Mouse (Mus musculus): ENCODE data around the gene Stx1a. TPM values are rescaled to one million over a fixed set of nuclear protein-coding genes. Genes with fewer than 3 reads are reported as not detected.

Stx1a gene
- total and polyA plus RNA-seq, 2 experiments = 0.09 to 1.3 TPM

DNA sequence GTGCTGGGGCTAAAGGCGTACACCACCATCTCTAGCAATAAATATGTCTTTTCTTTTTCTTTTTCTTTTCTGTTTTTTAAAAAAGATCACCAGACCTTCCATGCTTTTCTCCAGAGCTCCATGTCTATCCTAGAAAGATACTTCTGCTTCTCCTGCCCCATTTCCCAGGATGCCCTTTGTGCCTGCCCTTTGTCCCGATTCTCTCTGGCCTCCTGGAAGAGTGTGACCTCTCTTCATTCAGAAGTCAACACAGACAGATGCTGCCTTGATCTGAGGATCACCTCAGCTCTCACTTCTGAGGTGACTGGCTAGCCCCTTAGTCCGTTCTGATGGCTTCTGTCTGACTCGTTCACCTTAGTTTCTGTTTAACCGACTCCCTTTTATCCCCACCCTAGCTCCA lies 57.3 kb downstream of the Stx1a start:
- H3K36me3 ChIP-seq (ENCODE audit: control insufficient read depth, insufficient read depth, low read length) = no peaks in the 10 kb centered on the region
- no peak overlapping the region for H3K9ac ChIP-seq (ENCODE audit: low read depth, low read length)
- no peak for TF ChIP-seq CTCF (IDR thresholded peaks at IDR 0.05; ENCODE audit: low read depth, low read length)
- no peak for TF ChIP-seq POLR2A (IDR thresholded peaks at IDR 0.05; ENCODE audit: extremely low read depth, insufficient read depth, low read length)
- no peak overlapping the region for H3K4me3 ChIP-seq (ENCODE audit: insufficient read depth, low read depth, low read length)
- no peaks in the 10 kb centered on the region for H3K79me2 ChIP-seq (ENCODE audit: control insufficient read depth, insufficient read depth, low read length)
- WGBS = 64% methylated on average over 5 of the region's 5 CpGs
- H3K4me1 ChIP-seq (ENCODE audit: control insufficient read depth, insufficient read depth, low read length) = peaks cover 7% of the 10 kb centered on the region
- DNase-seq (ENCODE audit: extremely low read depth, low read depth, low spot score) = peak; percentile 63
- no peak overlapping the region for H3K27ac ChIP-seq (replicated peaks; ENCODE audit: insufficient read depth, low read depth, low read length)
- H3K27me3 ChIP-seq (ENCODE audit: control insufficient read depth, insufficient read depth, low read length) = no peaks in the 10 kb centered on the region

DNA sequence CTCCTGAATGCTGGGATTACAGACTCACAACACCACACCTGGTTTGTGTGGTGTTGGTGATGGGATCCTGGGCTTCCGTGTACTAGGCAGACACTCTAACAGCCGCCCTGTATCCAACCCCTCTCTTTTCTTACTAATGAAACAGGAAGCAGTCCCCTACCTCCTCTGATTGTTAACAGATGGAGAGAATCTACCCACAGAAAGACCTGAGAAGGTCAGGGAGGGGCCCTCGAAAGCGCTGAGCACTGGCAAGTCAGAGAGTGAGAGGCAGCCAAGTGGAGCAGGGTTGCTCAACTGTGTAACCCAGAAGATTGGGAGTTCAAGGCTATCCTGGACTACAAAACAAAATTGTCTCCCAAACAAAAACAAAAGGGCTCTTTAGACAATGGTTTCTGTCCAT lies 63.6 kb downstream of the Stx1a start:
- H3K4me1 ChIP-seq (ENCODE audit: control insufficient read depth, insufficient read depth, low read length) = peaks cover 9% of the 10 kb centered on the region
- H3K27me3 ChIP-seq (ENCODE audit: control insufficient read depth, insufficient read depth, low read length) = no peaks in the 10 kb centered on the region
- 47% methylated on average over 4 of the region's 4 CpGs for WGBS
- TF ChIP-seq POLR2A (IDR thresholded peaks at IDR 0.05; ENCODE audit: extremely low read depth, insufficient read depth, low read length) = no peak
- TF ChIP-seq CTCF (IDR thresholded peaks at IDR 0.05; ENCODE audit: low read depth, low read length) = no peak
- H3K9ac ChIP-seq (ENCODE audit: low read depth, low read length) = no peak overlapping the region
- peaks cover 16% of the 10 kb centered on the region; the same call in 1 of the 2 replicates for H3K79me2 ChIP-seq (ENCODE audit: control insufficient read depth, insufficient read depth, low read length)
- peak; percentile 55 for DNase-seq (ENCODE audit: extremely low read depth, low read depth, low spot score)
- H3K27ac ChIP-seq (replicated peaks; ENCODE audit: insufficient read depth, low read depth, low read length) = no peak overlapping the region
- H3K4me3 ChIP-seq (ENCODE audit: insufficient read depth, low read depth, low read length) = no peak overlapping the region
- H3K36me3 ChIP-seq (ENCODE audit: control insufficient read depth, insufficient read depth, low read length) = no peaks in the 10 kb centered on the region

DNA sequence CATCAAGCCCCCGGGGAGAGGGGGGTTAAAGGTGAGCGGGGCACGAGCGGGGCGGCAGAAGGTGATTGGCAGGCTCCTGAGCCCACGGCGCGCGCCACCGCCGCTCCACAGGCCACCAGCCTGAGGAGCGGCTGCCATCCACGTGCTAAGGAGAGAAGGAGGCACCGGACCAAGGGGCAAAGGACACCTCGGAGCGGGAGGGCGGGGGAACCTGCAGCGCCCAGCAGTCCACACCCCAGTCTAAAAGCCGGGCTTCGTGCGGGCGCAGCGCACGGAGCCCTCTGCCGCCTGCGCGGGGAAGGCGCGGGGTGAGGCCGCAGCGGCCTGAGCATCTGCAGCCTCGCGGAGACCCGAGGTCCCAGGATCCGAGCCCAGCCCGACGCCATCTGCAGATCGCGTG lies 66.4 kb downstream of the Stx1a start, which contains the start of gene Mlxipl:
TSS of gene Mlxipl (plus strand) at position 238 of the 400 bp plus-strand sequence.
- peak within 1 kb of the TSS; percentile 84 for H3K9ac ChIP-seq (ENCODE audit: low read depth, low read length)
- DNase-seq (ENCODE audit: extremely low read depth, low read depth, low spot score) = peak; percentile 86
- peaks cover 33% of the 10 kb centered on the region; the same call in 1 of the 2 replicates for H3K79me2 ChIP-seq (ENCODE audit: control insufficient read depth, insufficient read depth, low read length)
- H3K36me3 ChIP-seq (ENCODE audit: control insufficient read depth, insufficient read depth, low read length) = no peaks in the 10 kb centered on the region
- peaks cover 24% of the 10 kb centered on the region for H3K4me1 ChIP-seq (ENCODE audit: control insufficient read depth, insufficient read depth, low read length)
- peak within 1 kb of the TSS; percentile 70 for H3K27ac ChIP-seq (replicated peaks; ENCODE audit: insufficient read depth, low read depth, low read length)
- WGBS = 2% methylated on average over 39 of the region's 39 CpGs
- H3K27me3 ChIP-seq (ENCODE audit: control insufficient read depth, insufficient read depth, low read length) = no peaks in the 10 kb centered on the region
- TF ChIP-seq POLR2A (IDR thresholded peaks at IDR 0.05; ENCODE audit: extremely low read depth, insufficient read depth, low read length) (0 out of 2 replicates have a peak, but pooled peaks have one; percentile 22), CTCF (IDR thresholded peaks at IDR 0.05; ENCODE audit: low read depth, low read length) (peak; percentile 44)
- H3K4me3 ChIP-seq (ENCODE audit: insufficient read depth, low read depth, low read length) = peak within 1 kb of the TSS; percentile 52

Other genes with a start within 250 kb of the Stx1a start
- gene Tmem270, start 116.7 kb upstream of the Stx1a start, total RNA-seq (2014; rRNA removed) = not detected in 2 replicates
- gene Tmem270, start 116.7 kb upstream of the Stx1a start, polyA plus RNA-seq (2012; rRNA removed) = not detected in 2 replicates
- gene Cldn13, start 108.0 kb upstream of the Stx1a start, total RNA-seq (2014; rRNA removed) = not detected in 2 replicates
- not detected in 2 replicates for gene Cldn13, start 108.0 kb upstream of the Stx1a start, polyA plus RNA-seq (2012; rRNA removed)
- 13.5 and 19.1 TPM in 2 replicates for gene Mettl27, start 91.1 kb upstream of the Stx1a start, total RNA-seq (2014; rRNA removed)
- 17.9 and 30.0 TPM in 2 replicates for gene Mettl27, start 91.1 kb upstream of the Stx1a start, polyA plus RNA-seq (2012; rRNA removed)
- gene Cldn4, start 76.5 kb upstream of the Stx1a start, total RNA-seq (2014; rRNA removed) = 0.09 and 0.13 TPM in 2 replicates
- gene Cldn4, start 76.5 kb upstream of the Stx1a start, polyA plus RNA-seq (2012; rRNA removed) = 0.09 and 0.36 TPM in 2 replicates
- 49.9 and 86.6 TPM in 2 replicates for gene Cldn3, start 37.3 kb upstream of the Stx1a start, total RNA-seq (2014; rRNA removed)
- gene Cldn3, start 37.3 kb upstream of the Stx1a start, polyA plus RNA-seq (2012; rRNA removed) = 290 and 291 TPM in 2 replicates
- 35.9 and 38.1 TPM in 2 replicates for gene Abhd11, start 14.3 kb upstream of the Stx1a start, total RNA-seq (2014; rRNA removed)
- 77.6 and 78.8 TPM in 2 replicates for gene Abhd11, start 14.3 kb upstream of the Stx1a start, polyA plus RNA-seq (2012; rRNA removed)
- 7.1 and 8.6 TPM in 2 replicates for gene Dnajc30, start 40.7 kb downstream of the Stx1a start, total RNA-seq (2014; rRNA removed)
- gene Dnajc30, start 40.7 kb downstream of the Stx1a start, polyA plus RNA-seq (2012; rRNA removed) = 39.9 and 45.7 TPM in 2 replicates
- 32.7 and 38.4 TPM in 2 replicates for gene Bud23, start 41.5 kb downstream of the Stx1a start, total RNA-seq (2014; rRNA removed)
- 50.9 and 51.7 TPM in 2 replicates for gene Bud23, start 41.5 kb downstream of the Stx1a start, polyA plus RNA-seq (2012; rRNA removed)
- gene Vps37d, start 54.8 kb downstream of the Stx1a start, total RNA-seq (2014; rRNA removed) = 0.13 and 0.18 TPM in 2 replicates
- gene Vps37d, start 54.8 kb downstream of the Stx1a start, polyA plus RNA-seq (2012; rRNA removed) = 0.60 and 0.66 TPM in 2 replicates
- gene Mlxipl, start 66.4 kb downstream of the Stx1a start, total RNA-seq (2014; rRNA removed) = 198 and 237 TPM in 2 replicates
- 444 and 617 TPM in 2 replicates for gene Mlxipl, start 66.4 kb downstream of the Stx1a start, polyA plus RNA-seq (2012; rRNA removed)
- 5.8 and 8.0 TPM in 2 replicates for gene Tbl2, start 126.2 kb downstream of the Stx1a start, total RNA-seq (2014; rRNA removed)
- 9.6 and 10.1 TPM in 2 replicates for gene Tbl2, start 126.2 kb downstream of the Stx1a start, polyA plus RNA-seq (2012; rRNA removed)
- 10.5 and 11.9 TPM in 2 replicates for gene Bcl7b, start 144.8 kb downstream of the Stx1a start, total RNA-seq (2014; rRNA removed)
- 17.6 and 20.2 TPM in 2 replicates for gene Bcl7b, start 144.8 kb downstream of the Stx1a start, polyA plus RNA-seq (2012; rRNA removed)
- gene Baz1b, start 163.8 kb downstream of the Stx1a start, total RNA-seq (2014; rRNA removed) = 26.9 and 27.5 TPM in 2 replicates
- 8.8 and 11.9 TPM in 2 replicates for gene Baz1b, start 163.8 kb downstream of the Stx1a start, polyA plus RNA-seq (2012; rRNA removed)
- not detected in 2 replicates for gene Fzd9, start 227.7 kb downstream of the Stx1a start, total RNA-seq (2014; rRNA removed)
- 0.05 and 0.07 TPM in 2 replicates for gene Fzd9, start 227.7 kb downstream of the Stx1a start, polyA plus RNA-seq (2012; rRNA removed)